Mouse (Mus musculus) thymus, adult 18-20 months (tissue): ENCODE results near the gene Nfe2l1.
A peak's percentile ranks its signal among the peaks of the same experiment; 100 is the strongest.
"Not testable (repeated sequence)": the region's sequence is repeated elsewhere in the genome, so short reads cannot be mapped to it uniquely, and the experiment has no call there.

Source experiments
- DNase-seq, 2 experiments: peaks; one replicate each; pipeline ENCODE4 v3.0.0; 2022; ENCODE audit warnings: mixed read lengths in 2 of 2

Nfe2l1 gene

GRCm38 (mm10) chr11:96829813-96830538 lies at the start of gene Nfe2l1:
Gene Nfe2l1, minus strand, starts transcription at chr11:96829968.
- DNase-seq = peak; percentile 98 to 99

DNA sequence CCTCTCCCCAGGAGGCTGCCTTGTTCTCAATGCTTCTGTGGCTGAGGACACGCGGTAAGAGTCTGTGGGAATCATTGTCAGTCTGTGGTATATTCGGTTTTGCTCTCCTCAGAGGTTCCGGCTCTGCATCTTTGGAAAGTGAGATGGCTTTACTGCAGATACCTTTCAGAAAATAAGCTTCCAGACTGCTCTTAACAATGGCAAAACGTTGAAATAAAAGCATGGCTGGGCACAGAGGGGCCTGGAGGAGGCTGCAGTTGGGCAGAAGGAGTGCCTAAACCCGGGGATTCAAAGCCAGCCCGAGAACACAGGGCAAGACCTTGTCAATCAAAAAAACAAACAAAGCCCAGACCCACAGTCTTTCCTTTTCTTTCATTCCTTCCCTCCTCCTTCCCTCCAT lies 49.6 kb upstream of the Nfe2l1 start:
- DNase-seq = no peak

DNA sequence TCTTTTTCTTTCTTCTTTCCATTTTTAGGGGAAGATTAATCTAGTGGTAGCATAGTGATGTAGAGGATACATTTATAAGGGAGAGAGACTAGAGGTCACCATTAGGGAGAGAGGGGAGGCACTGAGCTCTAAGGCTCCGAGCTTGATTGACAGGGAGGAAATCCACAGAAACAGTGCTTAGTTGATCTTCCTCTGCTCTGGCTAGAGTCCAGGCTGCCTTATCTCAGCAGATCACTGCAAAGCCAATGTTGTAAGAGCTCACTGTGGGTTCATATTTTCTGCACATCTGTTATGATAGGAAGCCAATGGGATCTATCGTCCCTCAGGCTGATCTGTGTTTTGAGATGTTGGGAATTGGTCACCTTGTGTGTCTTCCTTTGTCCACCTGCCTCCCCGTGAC lies 48.9 kb upstream of the Nfe2l1 start:
- DNase-seq = no peak

GRCm38 (mm10) chr11:96877071-96877470 lies 47.3 kb upstream of the Nfe2l1 start:
- no peak for DNase-seq

GRCm38 (mm10) chr11:96876300-96877040 lies 46.7 kb upstream of the Nfe2l1 start:
- DNase-seq = no peak

DNA sequence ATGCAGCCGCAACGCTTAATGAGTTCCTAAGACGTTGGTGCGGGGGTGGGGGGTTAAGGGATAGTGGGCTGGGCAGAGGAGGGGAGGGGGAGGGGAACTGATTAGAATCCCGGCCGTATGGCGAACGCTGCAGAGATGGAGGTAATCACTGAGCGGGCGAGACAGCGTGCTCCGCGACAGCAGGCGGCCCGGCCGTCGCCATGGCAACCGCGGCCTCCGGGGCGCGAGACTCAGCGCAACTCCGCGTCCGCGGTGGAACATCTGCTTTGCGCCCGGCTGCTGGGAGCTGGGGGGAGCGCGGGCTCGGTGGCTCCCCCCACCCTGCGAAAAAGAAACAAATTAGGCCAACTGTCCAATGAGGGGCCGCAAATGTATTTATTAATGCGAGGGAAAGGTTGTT lies 46.0 kb upstream of the Nfe2l1 start:
- peak; percentile 31 to 37 for DNase-seq

DNA sequence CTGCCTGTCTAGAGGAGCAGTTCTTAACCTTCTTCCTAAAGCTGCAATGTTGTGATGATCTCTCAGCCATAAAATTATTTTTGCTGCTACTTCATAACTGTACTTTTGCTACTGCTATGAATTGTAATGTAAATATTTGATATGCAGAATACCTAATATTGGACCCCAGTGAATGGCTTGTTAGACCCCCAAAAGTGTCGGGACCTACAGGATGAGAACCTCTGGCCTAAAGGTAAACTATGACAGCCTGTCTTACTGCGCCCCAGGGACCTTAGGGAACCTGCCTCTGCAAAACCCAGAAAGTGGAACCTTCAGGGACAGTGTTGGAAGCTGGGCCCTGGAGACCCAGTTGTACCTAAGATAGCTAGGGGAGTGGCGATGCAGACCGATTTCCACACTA lies 45.5 kb upstream of the Nfe2l1 start:
- no peak for DNase-seq

DNA sequence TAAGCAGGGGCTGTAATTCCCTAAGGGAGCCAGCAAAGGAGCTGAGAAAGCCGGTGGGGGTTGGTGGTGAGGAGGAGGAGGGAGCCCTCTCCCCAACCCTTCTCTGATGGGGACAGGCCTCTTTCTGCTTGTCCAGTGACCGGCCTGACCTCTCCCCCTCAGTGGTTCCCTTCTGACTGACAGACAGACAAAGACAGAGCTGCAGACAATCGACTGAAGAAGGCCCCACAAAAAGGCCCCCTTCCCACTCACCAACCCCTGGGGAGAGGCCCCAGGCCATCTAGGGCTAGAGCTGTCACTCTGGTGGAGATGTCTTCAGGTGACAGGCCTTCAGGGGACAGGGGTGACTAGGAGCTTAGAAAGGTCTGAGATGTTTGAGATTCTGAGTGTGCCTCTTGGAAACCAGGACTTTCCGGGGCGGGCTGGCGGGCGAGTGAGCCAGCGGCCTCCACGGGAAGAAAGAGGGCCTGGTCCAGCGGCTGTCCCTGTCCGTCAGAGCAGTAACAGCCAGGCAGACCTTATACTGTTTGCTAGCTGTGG lies 43.9 kb upstream of the Nfe2l1 start:
- no peak for DNase-seq

DNA sequence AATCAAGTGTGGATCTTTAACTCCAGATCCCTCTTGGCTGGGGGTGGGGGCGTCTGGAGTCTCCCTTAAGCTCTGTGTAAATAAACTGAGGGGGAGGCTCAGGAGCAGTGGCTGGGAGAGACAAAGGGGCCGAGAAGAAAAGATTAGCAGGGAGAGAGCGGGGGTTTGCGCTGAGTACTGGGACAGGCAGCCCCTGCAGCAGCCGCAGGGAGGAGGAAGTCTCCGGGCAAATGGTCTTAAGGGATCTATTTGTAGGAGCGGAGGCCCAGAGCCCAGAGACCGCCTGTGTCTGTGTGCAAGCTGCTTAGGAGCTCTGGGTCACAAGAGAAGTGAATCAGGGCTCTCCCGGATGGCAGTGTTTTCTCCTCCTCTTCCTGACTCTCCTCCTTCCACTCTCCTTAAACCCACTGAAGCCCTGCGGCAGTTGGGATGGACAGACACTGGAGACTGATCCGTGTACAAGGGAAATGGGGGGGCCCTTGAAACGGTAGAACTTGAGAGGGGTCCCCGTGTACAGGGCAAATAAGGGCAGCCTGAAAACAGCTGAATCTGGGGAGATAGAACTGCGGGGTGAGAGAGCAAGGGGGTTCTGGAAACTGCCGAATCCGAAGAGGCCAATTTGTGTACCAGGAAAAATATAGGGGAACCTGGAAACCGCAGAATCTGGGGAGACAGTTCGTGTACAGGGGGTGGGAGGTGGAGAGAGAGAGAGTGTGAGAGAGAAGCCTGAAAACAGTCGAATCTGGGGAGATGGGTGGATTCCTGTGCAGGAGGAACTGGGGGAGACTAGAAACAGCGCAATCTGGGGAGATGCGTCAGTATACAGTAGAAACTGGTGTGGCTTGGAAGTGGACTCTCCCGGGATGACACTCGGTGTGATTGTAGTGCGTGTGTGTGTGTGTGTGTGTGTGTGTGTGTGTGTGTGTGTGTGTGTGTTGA lies 42.9 kb upstream of the Nfe2l1 start:
- no peak for DNase-seq

DNA sequence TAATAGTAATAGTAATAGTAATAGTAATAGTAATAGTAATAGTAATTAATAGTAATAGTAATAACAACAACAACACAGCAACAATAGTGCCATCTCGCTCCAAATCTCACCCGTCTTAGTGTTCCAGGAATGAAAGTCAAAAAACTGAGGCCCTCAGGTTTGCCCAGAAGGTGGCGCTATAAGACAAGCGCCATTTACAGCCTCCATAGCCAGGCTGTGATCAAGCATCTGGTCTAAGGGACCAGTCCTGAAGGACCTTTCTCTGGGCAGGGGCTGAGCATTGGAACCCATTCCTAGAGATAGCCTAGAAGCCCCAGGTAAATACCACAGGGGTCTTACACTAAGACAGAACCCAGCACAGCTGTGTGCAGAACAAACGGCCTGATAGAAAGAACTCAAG lies 37.4 kb upstream of the Nfe2l1 start:
- DNase-seq = no peak

DNA sequence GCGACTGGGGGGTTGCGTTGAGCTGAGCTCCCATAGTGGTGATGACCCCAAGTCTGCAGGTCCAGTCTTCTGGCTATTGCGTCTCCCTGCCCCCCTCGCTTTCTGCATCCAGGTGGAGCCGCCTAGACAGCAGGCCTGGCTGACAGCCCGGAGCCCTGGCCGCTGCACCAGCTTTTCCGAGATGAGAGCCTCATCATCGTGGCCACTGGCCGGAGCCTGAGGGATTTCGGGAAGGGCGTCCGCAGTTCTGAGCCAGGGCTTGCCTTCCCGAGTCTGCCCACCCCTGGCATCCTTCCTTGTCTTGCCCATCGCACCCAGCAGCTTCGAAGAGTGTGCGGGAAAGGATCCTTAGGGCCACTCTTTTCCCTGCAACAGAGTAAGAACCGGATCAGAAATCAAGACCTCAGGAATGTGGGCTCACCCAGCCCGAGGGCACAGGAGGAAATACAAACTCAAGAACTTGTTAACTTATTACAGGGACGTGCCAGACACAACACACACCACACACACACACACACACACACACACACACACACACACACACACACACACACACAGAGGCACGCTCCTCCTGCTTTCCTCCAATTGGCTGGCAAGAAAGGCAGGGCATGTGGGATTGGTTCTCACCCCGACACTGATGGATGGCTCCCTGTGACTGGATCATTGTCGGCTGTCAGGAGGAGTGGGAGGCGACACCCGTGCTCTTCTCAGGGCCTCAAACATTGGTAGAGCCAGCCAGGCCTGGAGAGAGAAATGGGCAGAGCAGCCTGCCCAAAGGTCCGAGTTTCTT lies 33.6 kb upstream of the Nfe2l1 start:
- no peak for DNase-seq

GRCm38 (mm10) chr11:96862534-96862933 lies 32.8 kb upstream of the Nfe2l1 start:
- no peak for DNase-seq

GRCm38 (mm10) chr11:96861878-96862289 lies 32.1 kb upstream of the Nfe2l1 start:
- peak; percentile 85 for DNase-seq

GRCm38 (mm10) chr11:96861446-96861845 lies 31.7 kb upstream of the Nfe2l1 start:
- no peak for DNase-seq

DNA sequence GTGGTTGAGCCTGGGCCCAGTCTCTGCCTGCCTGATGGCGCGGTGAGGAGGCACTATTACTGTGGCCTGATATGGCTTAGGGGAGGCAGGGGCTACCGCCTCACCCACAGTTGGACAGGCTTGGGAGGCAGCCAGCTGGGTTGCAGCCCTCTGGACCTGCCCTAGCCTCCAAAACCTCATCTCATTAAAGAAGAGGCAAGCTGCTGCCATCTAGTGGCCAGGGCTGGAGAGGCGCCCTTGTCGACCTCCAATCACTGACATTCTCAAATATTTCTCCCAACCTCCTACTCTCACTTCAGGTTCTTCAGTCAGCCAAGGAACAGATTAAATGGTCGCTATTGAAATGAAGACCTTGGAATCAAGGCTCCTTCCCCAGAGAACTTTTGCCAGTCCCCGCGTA lies 30.8 kb upstream of the Nfe2l1 start:
- peak; percentile 25 to 33 for DNase-seq

- no peak for DNase-seq
Measured at GRCm38 (mm10) chr11:96859635-96860034, 29.9 kb upstream of the Nfe2l1 start.

- no peak for DNase-seq
Measured at GRCm38 (mm10) chr11:96857446-96857845, 27.7 kb upstream of the Nfe2l1 start.

DNA sequence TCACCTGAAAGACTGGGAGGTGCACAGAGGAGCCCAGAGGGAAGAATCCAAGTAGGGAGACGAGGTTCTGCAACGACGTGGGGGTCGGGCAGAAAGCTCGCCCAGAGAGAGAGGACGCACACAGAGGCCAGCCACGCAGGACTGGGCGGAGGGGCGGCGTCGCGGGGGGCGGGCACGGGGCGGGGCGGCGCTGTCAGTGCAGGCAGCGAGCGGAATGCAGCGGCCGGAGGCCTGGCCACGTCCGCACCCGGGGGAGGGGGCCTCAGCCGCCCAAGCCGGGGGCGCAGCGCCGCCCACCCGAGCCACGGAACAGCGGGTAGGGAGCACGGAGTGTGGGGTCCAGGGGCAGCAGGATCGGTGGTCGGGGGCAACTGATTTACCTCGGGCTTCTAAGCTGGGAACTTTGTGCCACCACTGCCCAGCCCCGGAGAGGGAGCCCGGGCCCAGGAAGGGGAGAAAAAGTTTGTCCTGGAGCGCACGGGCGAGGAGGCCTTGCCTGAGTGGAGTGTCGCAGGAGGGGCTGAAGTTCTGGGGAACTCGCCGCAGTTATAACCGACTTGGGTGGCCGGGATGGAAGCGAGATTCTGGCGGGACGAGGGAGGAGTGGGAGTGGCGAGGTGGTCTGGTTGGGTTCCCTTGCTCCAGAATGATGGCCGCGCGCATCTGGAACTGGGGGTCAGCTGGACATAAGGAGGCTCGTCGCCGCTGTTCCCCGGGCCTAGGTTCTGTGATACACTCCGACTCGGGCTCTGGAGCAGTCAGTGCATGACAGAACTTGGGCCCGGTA lies 20.1 kb upstream of the Nfe2l1 start, which contains the start of gene Copz2:
TSS of gene Copz2 (plus strand) at position 190 of the 787 bp plus-strand sequence.
- DNase-seq = no peak

- DNase-seq = not testable (repeated sequence)
Measured at GRCm38 (mm10) chr11:96849145-96849544, 19.4 kb upstream of the Nfe2l1 start.

DNA sequence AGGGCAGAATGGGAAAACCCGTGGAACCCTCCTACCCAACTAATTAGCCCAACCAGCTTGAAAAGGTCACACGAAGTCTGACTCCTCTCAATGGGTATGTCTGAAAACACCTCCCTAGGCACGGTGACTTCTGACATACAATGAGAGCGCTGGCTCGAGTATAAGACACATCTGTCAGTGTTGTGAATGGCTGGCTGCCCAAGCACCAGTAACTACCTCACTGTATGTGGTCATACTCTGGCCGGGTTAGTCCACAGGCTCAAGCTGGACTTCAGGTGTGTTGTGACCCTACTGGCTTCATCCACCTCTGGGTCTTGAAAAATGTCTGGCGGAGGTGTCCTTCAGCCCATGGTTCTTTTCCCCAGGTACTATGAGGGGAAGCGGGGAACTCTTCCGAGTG lies 18.9 kb upstream of the Nfe2l1 start:
- no peak for DNase-seq

GRCm38 (mm10) chr11:96847240-96847639 lies 17.5 kb upstream of the Nfe2l1 start:
- no peak for DNase-seq
